Mouse (Mus musculus): ENCODE results near the gene Olfr1428. TPM values are rescaled to one million over a fixed set of nuclear protein-coding genes. Genes with fewer than 3 reads are reported as not detected.
"Not testable (repeated sequence)": the region's sequence is repeated elsewhere in the genome, so short reads cannot be mapped to it uniquely, and the experiment has no call there.

Olfr1428 gene
- polyA plus RNA-seq, 1 experiment from 2014 or later, result not detected

DNA sequence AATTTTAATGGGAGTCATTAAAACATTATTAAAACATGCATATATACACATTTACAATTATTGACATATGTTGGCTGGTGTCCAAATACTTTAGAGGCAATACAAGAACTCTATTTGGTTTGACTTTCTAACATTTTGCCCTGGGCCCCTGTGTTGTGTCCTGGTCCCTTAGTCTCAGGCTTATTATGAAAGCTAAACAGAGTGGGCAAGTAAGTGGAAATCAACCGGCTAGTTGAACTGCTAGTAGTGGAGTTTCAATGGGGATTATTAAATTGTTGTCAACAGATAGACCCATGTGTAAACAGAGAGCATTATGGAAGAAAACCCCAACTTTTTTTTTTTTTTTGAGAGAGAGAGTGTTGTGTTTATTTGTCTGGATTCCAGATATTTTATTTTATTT lies 53.1 kb downstream of the Olfr1428 start, which contains the start of gene Olfr1424:
Gene Olfr1424 (minus strand): TSS at position 101 of the 400 bp plus-strand sequence.
- H3K36me3 ChIP-seq; ATAC-seq; H3K4me2 ChIP-seq; H3K27ac ChIP-seq; H3K9me3 ChIP-seq (replicated peaks); H3K9ac ChIP-seq; H3K4me3 ChIP-seq; H3K27me3 ChIP-seq (replicated peaks); H3K4me1 ChIP-seq: not testable (repeated sequence)
- 67% methylated on average over 1 of the region's 1 CpGs for WGBS (ENCODE audit: insufficient replicate concordance)

Other genes starting within 250 kb of the Olfr1428 start
- not detected in 2 replicates for gene Olfr1419, start 240.8 kb downstream of the Olfr1428 start, polyA plus RNA-seq (2016; fragmentation: Nextera tagmentation; extraction: Ambion mirVana)
- not detected in 2 replicates for gene Olfr1420, start 229.3 kb downstream of the Olfr1428 start, polyA plus RNA-seq (2016; fragmentation: Nextera tagmentation; extraction: Ambion mirVana)
- gene Patl1, start 203.5 kb downstream of the Olfr1428 start, polyA plus RNA-seq (2016; fragmentation: Nextera tagmentation; extraction: Ambion mirVana), result 10.7 and 11.1 TPM in 2 replicates
- 2.8 and 3.0 TPM in 2 replicates for gene Osbp, start 150.0 kb downstream of the Olfr1428 start, polyA plus RNA-seq (2016; fragmentation: Nextera tagmentation; extraction: Ambion mirVana)
- 0.02 TPM in 1 of 2 replicates, not detected in the other for gene Olfr1423, start 74.6 kb downstream of the Olfr1428 start, polyA plus RNA-seq (2016; fragmentation: Nextera tagmentation; extraction: Ambion mirVana)
- not detected in 2 replicates for gene Olfr1424, start 53.2 kb downstream of the Olfr1428 start, polyA plus RNA-seq (2016; fragmentation: Nextera tagmentation; extraction: Ambion mirVana)
- not detected in 2 replicates for gene Olfr1425, start 38.2 kb downstream of the Olfr1428 start, polyA plus RNA-seq (2016; fragmentation: Nextera tagmentation; extraction: Ambion mirVana)
- not detected in 2 replicates for gene Olfr1426, start 23.9 kb downstream of the Olfr1428 start, polyA plus RNA-seq (2016; fragmentation: Nextera tagmentation; extraction: Ambion mirVana)
- not detected in 2 replicates for gene Olfr1427, start 12.6 kb downstream of the Olfr1428 start, polyA plus RNA-seq (2016; fragmentation: Nextera tagmentation; extraction: Ambion mirVana)
- not detected in 2 replicates for gene Olfr76, start 7.3 kb upstream of the Olfr1428 start, polyA plus RNA-seq (2016; fragmentation: Nextera tagmentation; extraction: Ambion mirVana)
- not detected in 2 replicates for gene Olfr1555-ps1, start 54.2 kb upstream of the Olfr1428 start, polyA plus RNA-seq (2016; fragmentation: Nextera tagmentation; extraction: Ambion mirVana)
- gene Olfr1431, start 84.7 kb upstream of the Olfr1428 start, polyA plus RNA-seq (2016; fragmentation: Nextera tagmentation; extraction: Ambion mirVana), result not detected in 2 replicates
- not detected in 2 replicates for gene Olfr1432, start 116.7 kb upstream of the Olfr1428 start, polyA plus RNA-seq (2016; fragmentation: Nextera tagmentation; extraction: Ambion mirVana)
- gene Olfr262, start 125.8 kb upstream of the Olfr1428 start, polyA plus RNA-seq (2016; fragmentation: Nextera tagmentation; extraction: Ambion mirVana), result not detected in 2 replicates
- gene Olfr235, start 145.1 kb upstream of the Olfr1428 start, polyA plus RNA-seq (2016; fragmentation: Nextera tagmentation; extraction: Ambion mirVana), result not detected in 2 replicates
- gene Olfr1434, start 164.0 kb upstream of the Olfr1428 start, polyA plus RNA-seq (2016; fragmentation: Nextera tagmentation; extraction: Ambion mirVana), result not detected in 2 replicates
- not detected in 2 replicates for gene Olfr1436, start 183.2 kb upstream of the Olfr1428 start, polyA plus RNA-seq (2016; fragmentation: Nextera tagmentation; extraction: Ambion mirVana)
- not detected in 2 replicates for gene Olfr1437, start 209.2 kb upstream of the Olfr1428 start, polyA plus RNA-seq (2016; fragmentation: Nextera tagmentation; extraction: Ambion mirVana)
- not detected in 2 replicates for gene Olfr1438-ps1, start 220.0 kb upstream of the Olfr1428 start, polyA plus RNA-seq (2016; fragmentation: Nextera tagmentation; extraction: Ambion mirVana)